Mouse (Mus musculus) ES-Bruce4 (cell line): ENCODE results near the gene Olfr631. TPM values are rescaled to one million over a fixed set of nuclear protein-coding genes. Genes with fewer than 3 reads are reported as not detected.
"Not testable (repeated sequence)": the region's sequence is repeated elsewhere in the genome, so short reads cannot be mapped to it uniquely, and the experiment has no call there.

Source experiments
- H3K27ac ChIP-seq: 2 replicates; pipeline ENCODE4 v1.5.1; 2012; ENCODE audit warnings: low read length, inconsistent platforms; ENCODE audit not compliant: insufficient read depth
- H3K27me3 ChIP-seq: 2 replicates; pipeline ENCODE4 v1.6.1; 2012; ENCODE audit warnings: mild to moderate bottlenecking, low read length, inconsistent platforms; ENCODE audit not compliant: control insufficient read depth, poor library complexity, insufficient read depth, severe bottlenecking
- H3K36me3 ChIP-seq: 2 replicates; pipeline ENCODE4 v1.6.1; 2012; ENCODE audit warnings: inconsistent platforms, mild to moderate bottlenecking, low read length, moderate library complexity; ENCODE audit not compliant: control insufficient read depth, poor library complexity, insufficient read depth, severe bottlenecking
- H3K4me1 ChIP-seq: one replicate; pipeline ENCODE4 v1.8.1; 2011; ENCODE audit warnings: low read length; ENCODE audit not compliant: control insufficient read depth, insufficient read depth
- H3K4me3 ChIP-seq: 2 replicates; pipeline ENCODE4 v1.5.1; 2011; ENCODE audit warnings: low read depth, mild to moderate bottlenecking, low read length
- H3K9ac ChIP-seq: 2 replicates; pipeline ENCODE4 v1.6.1; 2012; ENCODE audit warnings: low read depth, mild to moderate bottlenecking, inconsistent platforms; ENCODE audit not compliant: poor library complexity, severe bottlenecking
- H3K9me3 ChIP-seq: replicated peaks from 2 replicates; pipeline ENCODE4 v1.6.1; 2012; ENCODE audit warnings: mild to moderate bottlenecking, low read length, inconsistent platforms; ENCODE audit not compliant: control insufficient read depth, poor library complexity, insufficient read depth, severe bottlenecking
- CTCF ChIP-seq: IDR thresholded peaks from one replicate; pipeline ENCODE4 v1.8.1; 2011; ENCODE audit warnings: low read depth, low read length
- EP300 ChIP-seq: IDR thresholded peaks from 2 replicates; pipeline ENCODE4 v1.6.1; 2011; ENCODE audit warnings: low read depth, low read length; ENCODE audit not compliant: insufficient read depth
- POLR2A ChIP-seq: IDR thresholded peaks from one replicate; pipeline ENCODE4 v1.8.1; 2011; ENCODE audit warnings: low read length; ENCODE audit not compliant: insufficient read depth
- polyA plus RNA-seq: library from polyadenylated mRNA; stranded (reverse); fragments of >200 nt; gene quantifications from 2 replicates; pipeline ENCODE4 v1.2.4, GENCODE M21; 2011; ENCODE audit warnings: low read depth; ENCODE audit not compliant: missing spikeins, insufficient read depth, insufficient read length

Olfr631 gene
- polyA plus RNA-seq, 1 experiment, result not detected

DNA sequence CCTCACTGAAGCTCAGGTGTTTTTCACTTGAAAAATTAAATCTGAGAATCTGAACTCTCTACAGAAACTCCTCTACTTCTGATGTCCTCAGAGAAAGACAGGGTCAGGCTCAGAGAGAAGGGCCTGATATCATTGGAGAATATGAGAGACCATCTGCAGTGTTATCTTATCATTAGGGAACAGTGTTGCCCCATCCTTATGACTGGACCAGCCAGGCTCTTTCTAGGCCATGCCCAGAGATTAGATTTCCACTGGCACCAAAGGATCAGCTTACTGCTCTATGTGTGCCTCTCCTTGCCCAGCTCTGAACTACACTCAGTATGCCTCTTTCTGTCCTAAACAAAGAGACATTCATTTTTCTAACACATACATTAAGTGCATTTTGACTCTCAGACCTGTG lies 13.3 kb upstream of the Olfr631 start:
- Histone ChIP-seq H3K27ac (no peak overlapping the region), H3K27me3 (no peaks in the 10 kb centered on the region), H3K4me1 (no peaks in the 10 kb centered on the region), H3K9me3 (no peaks in the 10 kb centered on the region), H3K4me3 (no peak overlapping the region), H3K36me3 (no peaks in the 10 kb centered on the region), H3K9ac (no peak overlapping the region)
- TF ChIP-seq EP300, result no peak

DNA sequence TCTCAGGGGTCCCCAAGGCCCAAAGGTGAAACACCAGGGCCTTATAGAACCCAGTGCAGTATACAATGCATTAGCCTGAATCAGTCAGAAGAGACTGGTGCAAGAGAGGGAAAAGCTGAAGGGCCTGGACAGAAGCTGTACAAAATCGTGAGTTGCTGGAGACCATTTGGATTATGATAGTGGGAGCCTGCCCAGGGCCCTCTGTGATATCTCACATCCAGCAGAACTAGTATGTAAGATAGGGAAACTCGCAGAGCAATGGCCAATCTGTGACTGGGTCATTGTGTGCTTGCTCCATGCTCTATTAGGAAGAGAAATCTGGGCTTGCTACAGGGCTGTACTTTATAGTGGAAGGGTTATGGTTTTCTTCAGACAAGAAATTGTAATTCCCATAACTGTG lies 5.6 kb downstream of the Olfr631 start, which contains the start of gene Olfr632:
TSS of gene Olfr632 (plus strand) at position 84 of the 400 bp plus-strand sequence.
- Histone ChIP-seq H3K9ac (no peak within 1 kb of the TSS), H3K27me3 (no peaks in the 10 kb centered on the region), H3K27ac (no peak within 1 kb of the TSS), H3K4me3 (no peak within 1 kb of the TSS), H3K36me3 (no peaks in the 10 kb centered on the region), H3K9me3 (no peaks in the 10 kb centered on the region), H3K4me1 (no peaks in the 10 kb centered on the region)
- TF ChIP-seq CTCF (no peak), EP300 (no peak), POLR2A (no peak)

GRCm38 (mm10) chr7:103942730-103943129 lies 14.1 kb downstream of the Olfr631 start:
- Histone ChIP-seq H3K4me3 (no peak overlapping the region), H3K27ac (no peak overlapping the region), H3K9ac (no peak overlapping the region), H3K9me3 (no peaks in the 10 kb centered on the region), H3K36me3 (no peaks in the 10 kb centered on the region), H3K27me3 (no peaks in the 10 kb centered on the region), H3K4me1 (no peaks in the 10 kb centered on the region)
- peak; percentile 67 for TF ChIP-seq CTCF
- no peak for TF ChIP-seq POLR2A
- no peak for TF ChIP-seq EP300

DNA sequence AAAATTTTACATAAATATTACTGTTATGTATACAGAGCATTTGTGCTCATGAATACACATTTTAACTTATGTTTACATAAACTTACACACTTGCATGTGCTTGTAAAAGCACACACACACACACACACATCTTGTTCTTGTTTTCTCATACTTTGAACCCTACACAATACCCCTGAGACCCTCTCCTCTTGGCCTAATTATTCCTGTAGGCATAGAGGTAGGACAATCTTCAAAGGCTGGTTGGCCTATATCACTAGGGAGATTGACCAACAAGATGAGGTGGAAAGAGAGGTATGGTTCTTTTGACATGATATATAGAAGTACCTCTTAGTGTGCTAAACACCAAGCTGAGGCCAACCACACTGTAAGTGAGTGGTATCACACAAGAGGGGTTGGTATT lies 15.5 kb downstream of the Olfr631 start, which contains the start of gene Olfr633:
TSS of gene Olfr633 (plus strand) at position 301 of the 400 bp plus-strand sequence.
- Histone ChIP-seq H3K9me3 (no peaks in the 10 kb centered on the region), H3K9ac (no peak within 1 kb of the TSS), H3K27ac (no peak within 1 kb of the TSS), H3K36me3 (no peaks in the 10 kb centered on the region), H3K4me1 (no peaks in the 10 kb centered on the region), H3K4me3 (no peak within 1 kb of the TSS), H3K27me3 (no peaks in the 10 kb centered on the region)
- TF ChIP-seq EP300, result no peak
- TF ChIP-seq POLR2A, result no peak
- no peak for TF ChIP-seq CTCF

- not testable (repeated sequence) for H3K9ac ChIP-seq, H3K4me1 ChIP-seq, H3K27ac ChIP-seq, H3K36me3 ChIP-seq, H3K9me3 ChIP-seq, H3K27me3 ChIP-seq
- peak overlapping the region; percentile 18; the same call in 1 of the 2 replicates for H3K4me3 ChIP-seq
Observed at GRCm38 (mm10) chr7:103966873-103967272, 38.2 kb downstream of the Olfr631 start.

DNA sequence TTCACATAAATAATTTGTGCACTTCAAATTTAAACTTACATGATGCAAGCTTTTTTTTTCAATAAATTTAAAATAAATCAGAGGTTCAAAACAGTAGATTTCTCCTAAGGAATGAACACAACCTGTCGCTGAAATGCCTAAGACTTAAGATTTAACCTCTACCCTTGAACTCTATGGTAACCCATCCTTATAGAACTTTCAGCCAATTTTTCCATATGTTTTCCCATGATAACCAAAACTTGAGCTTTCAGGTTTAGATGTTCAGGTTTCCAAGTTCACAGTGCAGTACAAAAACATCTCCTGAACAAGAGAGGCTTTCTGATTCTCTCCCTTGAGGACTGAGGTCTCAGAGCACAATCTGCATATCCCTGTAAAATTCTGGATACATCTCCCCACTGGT lies 42.2 kb downstream of the Olfr631 start, which contains the start of gene Olfr635:
TSS of gene Olfr635 (plus strand) at position 301 of the 400 bp plus-strand sequence.
- H3K4me3 ChIP-seq, result no peak within 1 kb of the TSS
- H3K4me1 ChIP-seq, result no peaks in the 10 kb centered on the region
- TF ChIP-seq POLR2A (no peak), CTCF (no peak), EP300 (no peak)
- no peaks in the 10 kb centered on the region for H3K27me3 ChIP-seq
- H3K9ac ChIP-seq, result no peak within 1 kb of the TSS
- H3K36me3 ChIP-seq, result no peaks in the 10 kb centered on the region
- H3K9me3 ChIP-seq, result no peaks in the 10 kb centered on the region
- H3K27ac ChIP-seq, result no peak within 1 kb of the TSS
